Mouse (Mus musculus): ENCODE data around the gene 1600014C23Rik. TPM values are rescaled to one million over a fixed set of nuclear protein-coding genes. Genes with fewer than 3 reads are reported as not detected.

Gene 1600014C23Rik
- total RNA-seq, 2 experiments from 2014 or later, result not detected

DNA sequence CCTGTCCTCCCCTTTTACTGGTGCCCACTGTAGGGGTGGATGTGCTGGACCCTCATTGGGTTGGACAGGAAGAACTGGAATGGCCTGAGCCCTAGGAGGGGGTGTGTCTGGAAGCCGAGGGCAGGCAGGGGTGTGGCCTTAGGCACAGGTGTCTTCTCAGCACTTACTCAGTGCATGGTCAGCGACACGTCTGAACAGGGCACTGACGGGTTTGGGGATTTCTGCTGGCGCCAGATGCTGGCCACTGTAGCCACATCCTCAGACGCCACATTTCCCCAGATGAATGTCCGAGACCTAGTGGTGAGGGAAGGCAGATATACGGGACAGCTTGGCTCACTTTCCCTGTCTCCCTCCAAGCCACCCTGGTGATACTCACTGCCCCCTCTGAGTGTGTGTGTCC lies 18.4 kb upstream of the 1600014C23Rik start:
- DNase-seq, result no peak

DNA sequence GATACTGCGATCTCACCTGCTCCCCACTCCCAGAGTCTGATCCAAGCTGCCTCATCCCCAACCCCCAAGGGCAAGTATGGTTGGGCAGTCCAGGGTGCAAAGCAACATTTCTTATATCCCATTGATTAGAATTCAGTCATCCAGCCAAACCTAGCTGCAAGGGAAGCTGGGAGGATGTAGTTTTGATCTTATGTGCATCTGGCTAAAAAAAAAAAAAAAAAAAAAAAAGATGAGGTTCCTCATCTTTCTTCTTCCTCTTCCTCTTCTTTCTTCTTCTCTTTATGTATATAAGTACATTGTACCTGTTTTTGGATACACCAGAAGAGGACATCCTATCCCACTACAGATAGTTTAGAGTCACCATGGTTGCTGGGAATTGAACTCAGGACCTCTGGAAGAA lies 17.7 kb upstream of the 1600014C23Rik start:
- no peak for DNase-seq

DNA sequence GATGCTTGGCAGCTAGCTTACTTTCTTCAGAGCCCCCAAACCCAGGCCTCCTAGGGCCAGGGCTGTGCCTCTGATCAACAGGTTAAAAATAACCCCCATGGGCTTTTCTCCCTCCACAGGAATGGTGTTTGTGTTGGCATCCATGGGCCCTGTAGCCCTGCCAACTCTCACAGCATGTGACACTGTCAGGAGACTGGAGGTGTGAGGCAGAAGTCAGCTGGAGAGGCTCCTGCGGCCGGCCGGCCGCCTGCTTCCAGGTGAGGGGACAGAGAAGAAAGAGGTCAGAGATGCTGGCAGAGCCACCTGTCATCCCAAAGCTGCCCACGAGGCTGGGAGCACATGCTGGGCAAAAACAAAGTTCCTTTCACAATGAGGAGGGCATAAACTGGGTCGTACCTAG lies 15.5 kb upstream of the 1600014C23Rik start:
- no peak for DNase-seq

DNA sequence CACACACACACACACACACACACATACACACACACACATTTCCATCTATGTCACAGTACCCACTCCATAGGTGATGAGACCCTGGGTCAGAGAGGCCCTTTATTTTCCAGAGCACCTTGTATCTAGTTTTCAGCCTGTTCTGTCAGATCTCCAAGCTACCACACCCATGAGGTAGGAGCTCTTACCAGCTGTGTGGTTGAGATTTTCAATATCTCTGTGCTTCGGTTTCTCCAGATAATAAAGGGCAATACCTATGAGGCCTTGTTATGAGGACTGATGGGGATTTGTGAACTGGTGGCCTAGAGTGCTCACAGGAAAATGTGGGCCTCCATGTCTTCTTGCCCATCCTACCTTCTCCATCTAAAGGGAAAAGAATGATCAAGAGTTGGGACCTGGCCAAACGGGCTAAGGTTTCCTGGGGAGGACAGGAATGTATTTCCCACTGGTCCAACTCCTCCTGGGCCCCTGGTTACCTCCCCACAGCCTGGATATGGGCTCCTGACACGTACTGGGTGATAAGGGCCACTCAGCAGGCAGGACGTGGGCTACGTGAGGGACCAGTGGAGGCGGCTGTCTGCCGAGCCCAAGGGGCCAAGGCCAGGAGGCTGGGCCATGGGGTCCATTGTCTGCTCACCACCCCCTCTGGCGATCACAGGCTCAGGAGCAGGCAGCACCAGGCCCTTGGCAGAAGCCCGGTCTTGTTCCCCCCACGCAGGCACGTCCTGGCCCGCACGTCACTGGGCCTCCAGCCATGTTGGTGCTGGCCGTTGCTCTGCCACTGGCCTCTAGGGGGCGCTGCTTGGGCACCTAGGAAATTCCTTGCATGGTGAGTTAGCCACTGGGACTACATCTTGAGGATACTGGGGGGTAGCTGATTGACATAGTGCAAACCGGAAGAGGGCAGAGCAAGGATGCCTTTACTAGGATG lies 14.5 kb upstream of the 1600014C23Rik start:
- peak; percentile 61 to 69 for DNase-seq

DNA sequence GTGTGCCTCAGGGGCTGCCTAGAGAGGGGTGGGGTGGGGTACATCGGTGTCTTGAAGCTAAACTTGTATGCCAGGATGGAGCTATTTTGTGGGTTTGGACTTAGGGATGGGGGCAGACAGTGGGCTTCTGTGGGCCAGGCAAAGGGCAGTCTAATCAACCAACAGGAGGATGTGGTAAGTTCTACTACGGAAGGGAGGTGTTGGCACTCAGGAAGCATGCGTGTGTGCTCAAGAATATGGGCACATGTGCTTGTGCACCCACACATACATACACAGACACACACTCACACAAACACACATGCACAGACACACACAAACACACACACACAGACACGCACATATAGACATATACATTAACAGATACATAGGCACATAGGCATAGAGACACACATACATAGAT lies 13.6 kb upstream of the 1600014C23Rik start:
- no peak for DNase-seq

DNA sequence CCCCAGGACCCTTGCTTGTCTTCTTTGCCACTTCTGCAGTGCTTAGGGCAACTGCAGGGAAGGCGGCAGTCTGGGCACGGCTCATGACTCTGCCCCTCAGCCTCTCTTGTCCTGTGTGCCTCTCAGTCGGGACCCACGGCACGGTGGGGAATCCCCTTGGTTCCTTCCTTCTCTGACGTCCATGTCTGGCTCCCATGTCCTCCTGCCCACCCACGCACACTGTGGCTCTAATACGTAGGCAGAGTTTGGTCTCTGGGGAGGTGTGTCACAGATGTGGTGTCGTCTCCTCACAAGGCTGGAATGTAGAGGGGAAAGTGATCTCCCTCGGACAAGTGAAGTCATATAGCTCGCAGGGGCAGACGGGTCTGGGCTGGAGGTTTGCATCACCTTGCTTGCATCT lies 13.1 kb upstream of the 1600014C23Rik start:
- no peak for DNase-seq

DNA sequence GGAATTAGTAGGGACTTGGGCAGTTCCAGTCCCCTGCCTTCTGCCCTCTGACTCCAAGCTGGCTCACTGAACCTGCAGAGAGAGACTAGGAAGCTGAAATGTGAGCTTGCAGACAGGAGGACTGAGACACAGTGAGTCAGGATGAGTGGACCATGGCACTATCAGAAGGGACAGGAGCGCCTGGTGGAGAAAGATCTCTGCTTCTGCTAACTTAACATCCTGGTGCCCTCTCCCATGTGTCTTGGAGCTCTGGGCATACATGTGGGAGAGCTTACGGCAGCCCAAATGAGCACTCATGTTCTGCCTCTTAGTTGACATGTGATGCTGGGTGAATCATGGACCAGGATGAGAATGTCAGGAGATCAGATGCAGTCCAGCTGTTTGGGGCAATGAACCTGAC lies 12.0 kb upstream of the 1600014C23Rik start:
- no peak for DNase-seq

DNA sequence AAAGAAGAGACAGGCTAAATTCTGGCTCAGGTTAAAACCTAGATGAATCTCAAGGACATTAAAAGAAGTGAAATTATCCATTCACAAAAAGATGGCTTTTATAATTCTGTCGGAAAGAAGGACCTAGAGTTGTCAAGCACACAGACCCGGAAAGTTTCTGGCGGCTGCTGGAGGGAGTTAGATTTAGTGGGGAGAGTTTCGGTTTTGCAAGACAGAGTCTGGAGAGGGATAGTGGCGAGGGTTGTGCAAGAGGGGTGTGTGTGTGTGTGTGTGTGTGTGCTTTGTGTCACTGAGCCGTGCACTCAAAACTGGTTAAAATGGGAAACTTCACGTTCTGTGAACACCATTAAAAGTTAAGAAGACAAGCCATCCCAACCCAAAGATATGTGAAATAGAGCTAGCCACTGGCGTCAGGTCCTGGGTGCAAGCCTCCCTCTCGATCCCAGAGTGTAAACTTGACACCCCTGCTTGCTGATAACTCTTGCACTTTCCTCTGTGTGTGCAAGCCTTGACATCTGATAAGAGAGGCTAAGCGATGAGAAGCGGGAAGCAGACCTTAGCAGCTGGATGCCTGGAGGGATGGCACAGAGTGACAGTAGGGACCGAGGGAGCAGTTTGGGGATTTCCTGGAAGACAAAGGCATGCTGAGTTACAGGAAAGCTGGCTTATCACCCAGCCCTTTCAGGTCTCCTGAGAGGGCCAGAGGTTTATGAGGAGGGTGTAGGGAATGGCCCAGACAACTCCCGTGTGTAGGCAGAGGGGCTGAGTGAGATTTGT lies 8.9 kb upstream of the 1600014C23Rik start:
- DNase-seq, result no peak

DNA sequence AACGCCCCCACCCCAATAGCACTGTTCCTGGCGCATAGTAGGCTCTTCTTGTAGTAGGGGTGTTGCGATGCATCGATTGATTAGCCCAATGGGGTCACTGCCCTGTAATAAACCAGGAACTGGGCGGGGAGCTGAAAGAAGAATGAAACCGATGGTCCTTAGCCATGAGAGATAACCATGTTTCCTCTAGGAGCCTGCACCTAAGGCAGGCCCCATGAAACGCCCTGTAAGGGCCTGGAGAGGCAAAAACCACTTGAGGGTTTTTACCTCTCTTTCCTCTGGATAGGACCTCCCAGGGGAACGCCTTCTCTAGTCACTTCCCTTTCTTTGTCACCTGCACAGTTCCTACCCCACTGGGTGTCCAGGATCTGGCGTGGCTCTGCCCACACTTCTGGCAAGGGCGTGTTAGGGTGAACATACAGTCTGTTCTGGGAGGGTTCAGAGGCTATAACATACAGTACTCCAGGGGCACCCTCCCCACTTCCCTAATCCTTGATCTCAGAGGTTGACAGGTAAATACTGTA lies 3.5 kb upstream of the 1600014C23Rik start:
- DNase-seq, result no peak

DNA sequence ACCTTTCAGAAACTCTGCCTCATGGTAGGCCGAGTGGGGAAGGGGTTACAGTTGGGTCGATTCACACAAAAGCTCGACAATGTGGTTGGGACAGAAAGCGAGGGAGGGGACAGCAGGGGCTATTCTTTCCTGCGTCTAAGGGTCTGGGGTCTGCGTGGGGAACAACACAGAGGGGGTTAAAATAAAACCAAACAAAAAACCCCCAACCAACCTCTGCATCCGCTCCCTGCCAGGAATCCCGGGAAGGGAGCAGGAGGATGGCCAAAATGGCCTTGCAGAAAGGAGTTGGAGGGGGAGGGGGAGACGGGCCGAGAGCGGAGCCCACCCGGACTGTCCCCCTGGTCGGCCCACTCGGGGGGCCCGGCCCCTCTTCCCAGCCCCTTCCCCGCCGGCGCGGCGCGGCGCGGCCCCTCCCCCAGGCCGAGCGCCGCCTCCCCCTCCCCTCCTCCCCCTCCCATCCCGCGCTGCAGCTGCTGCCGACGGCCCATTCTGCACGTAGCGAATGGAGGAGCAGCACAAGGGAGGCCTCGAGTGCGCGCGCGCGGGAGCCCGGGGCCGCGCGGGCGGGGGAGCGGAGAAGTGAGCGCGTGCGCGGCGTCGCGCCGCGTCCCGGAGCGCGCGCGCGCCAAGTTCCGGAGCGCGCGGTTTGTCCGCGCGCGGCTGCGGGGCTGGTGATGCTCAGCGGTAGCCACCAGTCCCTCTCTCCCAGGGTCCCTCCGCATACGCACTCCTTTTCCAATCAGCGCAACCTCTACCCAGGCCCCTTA lies 2.9 kb upstream of the 1600014C23Rik start:
- peak; percentile 88 to 89 for DNase-seq

DNA sequence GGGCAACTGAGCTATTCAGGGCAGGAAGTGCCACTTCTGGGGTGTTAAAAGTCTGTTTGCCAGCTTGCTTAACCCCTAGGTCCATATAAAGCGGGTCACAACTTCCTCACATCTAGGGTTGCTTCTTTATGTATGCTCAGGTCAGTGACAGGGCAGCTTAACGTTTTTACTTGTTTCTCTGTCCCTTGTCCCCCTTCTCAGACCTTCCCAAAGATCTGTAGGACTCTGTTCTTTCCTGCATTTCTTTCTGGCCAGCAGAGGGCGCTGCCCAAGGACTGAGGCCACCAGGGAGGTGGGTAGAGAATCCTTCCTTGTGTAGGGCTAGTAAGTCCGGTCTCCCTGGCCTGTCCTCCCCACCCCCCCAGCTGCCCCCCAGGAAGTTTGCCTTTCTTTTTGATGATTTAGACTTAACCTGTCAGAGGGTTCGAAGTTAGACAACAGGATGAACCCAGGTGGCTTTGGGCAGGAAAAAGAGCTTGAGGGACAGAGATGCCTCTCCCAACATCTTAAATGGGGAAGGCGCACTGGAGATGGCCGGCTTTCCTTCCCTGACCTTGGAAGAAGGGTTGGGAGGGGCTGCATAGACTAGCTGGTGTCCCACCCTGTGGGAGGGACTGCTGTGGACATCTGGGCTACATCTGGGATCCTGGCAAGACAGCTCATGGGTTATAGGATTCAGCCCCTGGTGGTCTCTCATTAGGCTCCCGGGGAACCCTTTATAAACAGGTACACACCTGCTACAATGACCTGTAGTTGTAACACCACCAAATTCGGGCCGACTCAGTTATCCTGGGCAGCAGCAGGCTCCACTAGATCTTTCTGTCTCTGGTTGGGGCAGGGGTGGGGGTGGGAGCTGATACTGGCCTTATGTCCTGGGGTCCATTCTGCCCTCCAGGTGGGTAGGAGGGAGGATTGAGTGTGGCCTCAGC lies 2.0 kb upstream of the 1600014C23Rik start:
- peak; percentile 76 to 82 for DNase-seq

DNA sequence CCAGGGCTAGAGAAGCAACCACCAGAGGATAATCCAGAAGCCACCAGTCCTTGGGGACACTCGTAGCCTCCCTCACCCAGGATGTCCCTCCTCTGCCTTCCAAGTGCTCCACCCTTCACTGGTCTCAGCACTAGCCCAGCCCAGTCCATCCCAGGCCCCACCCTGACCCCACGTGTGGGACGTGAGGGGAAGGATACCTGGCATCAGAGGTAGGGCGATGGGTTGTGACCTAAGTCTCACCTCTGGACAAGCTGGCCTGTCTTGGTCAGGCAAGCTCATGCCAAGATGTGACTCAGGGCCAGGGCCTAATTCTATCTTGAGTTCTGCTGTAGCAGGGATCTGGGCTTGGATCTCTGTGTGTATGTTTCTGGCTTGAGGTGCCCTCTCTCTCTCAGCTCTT lies 1.2 kb upstream of the 1600014C23Rik start:
- no peak for DNase-seq

DNA sequence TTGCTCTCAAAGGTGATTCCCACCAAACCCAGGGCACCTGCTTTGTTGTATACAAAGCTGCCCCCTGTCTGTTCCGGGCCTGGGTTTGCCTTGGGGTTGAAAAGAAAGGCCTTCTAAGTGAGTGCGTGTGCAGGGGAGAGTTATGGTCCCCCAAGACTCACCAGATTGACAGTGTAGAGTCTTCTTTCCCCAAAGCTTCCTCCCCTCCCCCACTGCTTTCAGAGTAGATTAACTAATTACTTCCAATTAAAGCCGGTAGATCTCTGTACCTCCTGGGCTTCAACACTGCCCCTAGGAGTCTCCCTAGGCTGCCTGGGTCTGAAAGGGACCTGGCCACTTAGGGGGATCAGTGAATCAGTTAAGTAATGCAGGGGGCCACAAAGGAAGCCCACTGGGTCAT lies 689 bp upstream of the 1600014C23Rik start:
- no peak for DNase-seq

DNA sequence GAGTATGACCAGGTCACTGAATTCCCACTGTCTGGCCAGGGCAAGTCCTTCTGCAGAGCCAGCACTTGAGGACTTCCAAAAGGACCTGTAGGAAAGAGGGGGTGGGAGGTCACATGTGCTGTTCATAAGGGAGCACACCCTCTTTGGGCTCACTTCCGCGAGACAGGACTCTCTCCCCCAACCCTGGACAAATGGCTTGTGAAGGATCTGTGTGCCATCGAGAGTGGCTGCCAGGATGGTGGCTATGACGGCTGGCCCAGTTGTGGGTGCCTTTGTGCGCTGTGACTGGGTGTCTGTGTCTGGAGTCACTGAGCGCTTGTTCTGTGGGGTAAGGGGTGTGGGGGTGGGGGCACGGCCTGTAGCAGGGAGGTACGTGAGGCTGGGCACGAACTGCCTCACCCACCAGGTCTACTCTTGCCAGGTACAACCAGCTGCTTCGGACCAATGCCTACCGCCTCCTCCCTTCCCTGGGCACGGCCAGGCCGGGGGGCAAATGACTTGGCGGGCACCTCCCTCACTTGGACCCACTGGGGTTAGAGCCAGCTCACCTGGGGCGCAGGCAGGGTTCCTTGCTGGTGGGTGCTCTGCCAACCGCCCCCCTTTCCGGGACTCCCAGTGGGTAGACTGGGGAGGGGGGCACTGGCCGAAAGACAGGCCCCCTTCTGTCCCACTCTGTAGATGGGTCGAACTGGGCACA lies 458 bp downstream of the 1600014C23Rik start:
- DNase-seq, result peak; percentile 51 to 71

DNA sequence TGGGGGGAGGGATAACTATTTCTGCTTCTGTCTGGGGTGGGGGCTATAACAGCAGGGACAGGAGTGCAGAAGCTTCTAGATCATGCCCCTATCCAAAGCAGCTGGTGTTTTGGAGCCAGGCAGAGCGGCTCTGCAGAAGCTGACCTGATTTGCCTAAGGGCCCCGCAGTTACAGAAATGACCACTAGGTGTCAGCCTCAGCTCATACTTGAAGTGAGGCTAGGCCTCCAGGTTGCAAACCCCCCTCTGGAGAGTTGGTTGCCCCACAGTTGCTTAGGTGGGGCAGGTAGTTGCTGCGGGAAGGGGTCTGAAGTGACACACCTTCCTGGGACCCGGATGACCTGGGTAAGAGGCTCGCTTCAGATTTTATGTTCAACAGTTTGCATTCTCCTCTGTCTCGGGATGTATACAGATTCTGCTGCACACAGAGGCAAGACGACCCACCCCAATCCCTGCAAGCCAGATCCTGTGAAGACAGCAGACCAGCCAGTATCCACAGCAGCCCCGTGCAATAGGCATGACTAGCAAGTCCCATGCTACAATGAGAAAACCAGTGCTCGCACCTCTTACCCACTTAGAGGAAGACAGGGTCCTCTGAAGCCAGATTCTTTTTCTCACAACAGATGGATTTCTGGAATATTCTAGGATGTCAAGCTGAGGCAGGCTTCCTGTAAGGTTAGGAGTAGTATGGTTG lies 2.3 kb downstream of the 1600014C23Rik start:
- DNase-seq, result peak; percentile 82 to 87

DNA sequence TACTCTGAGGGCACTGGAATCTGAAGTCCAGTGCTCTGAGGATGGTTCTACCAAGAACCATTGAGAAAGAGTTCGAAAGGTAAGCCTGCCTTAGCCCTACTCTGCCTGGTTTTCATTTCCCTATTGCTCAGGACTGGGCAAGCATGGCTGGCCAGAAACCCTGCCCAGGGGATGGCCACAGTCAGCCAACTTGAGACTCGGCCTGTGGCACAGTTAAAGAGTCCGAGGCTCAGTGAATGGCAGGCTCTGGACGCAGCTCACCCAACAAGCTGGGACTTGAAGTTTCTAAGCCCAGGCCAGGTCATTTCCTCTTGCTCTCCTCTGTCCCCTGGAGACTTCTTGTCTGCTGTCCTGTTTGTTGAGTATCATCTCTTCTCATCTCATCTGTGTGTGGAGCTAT lies 2.9 kb downstream of the 1600014C23Rik start:
- DNase-seq, result no peak

DNA sequence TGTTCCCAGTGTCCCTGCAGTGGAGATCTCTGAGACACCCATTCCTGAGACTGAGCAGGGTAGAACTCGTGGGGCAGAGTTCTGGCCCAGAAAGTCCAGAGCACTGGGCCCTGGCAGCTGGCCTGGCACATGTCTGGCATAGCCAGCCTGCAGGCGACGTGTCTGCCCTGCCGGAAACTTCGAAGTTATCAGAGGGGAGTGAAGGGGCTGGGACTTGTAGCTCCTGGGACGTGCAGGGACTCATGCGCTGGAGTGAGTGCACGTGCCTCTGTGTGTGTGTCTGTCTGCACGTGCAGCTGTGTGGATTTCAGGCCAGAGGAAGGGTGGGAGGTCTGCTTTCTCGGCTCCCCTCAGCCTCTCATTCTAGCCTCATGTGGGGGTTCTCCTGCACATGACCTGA lies 4.3 kb downstream of the 1600014C23Rik start:
- DNase-seq, result no peak

DNA sequence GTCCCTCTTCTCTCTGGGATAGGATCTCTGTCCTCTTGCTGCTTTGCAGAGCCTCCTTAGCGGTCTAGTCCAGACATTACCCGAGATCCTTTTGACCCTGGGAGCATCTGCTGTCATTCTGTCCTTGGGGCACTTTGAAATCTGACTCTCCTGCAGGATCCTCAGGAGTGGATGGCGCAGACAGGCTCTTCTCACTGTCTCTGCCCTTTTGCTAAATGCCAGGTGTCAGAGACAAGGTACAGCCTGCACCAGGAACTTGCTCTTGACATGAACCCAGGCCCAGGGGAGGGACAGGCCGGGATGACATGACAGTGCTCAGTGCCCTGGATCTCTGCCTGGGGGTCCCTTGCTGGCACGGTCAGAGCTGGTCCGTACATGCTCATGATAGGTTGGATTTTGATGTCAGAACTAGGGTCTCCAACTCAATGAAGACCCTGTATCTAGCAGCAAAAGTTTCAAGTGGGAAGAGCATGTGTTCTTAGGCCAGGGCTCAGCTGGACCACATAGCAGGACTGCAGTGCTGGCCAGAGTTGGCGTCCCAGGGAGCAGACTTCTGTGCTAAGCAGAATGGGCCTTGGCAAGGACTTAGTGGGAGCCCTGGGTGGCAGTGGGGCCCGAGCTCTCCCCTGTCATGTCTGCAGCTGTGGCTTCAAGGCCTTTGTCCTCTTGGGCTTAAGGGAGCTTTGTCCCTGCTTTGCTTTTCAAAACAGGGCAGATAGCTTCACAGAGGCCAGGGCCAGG lies 5.5 kb downstream of the 1600014C23Rik start:
- no peak for DNase-seq

DNA sequence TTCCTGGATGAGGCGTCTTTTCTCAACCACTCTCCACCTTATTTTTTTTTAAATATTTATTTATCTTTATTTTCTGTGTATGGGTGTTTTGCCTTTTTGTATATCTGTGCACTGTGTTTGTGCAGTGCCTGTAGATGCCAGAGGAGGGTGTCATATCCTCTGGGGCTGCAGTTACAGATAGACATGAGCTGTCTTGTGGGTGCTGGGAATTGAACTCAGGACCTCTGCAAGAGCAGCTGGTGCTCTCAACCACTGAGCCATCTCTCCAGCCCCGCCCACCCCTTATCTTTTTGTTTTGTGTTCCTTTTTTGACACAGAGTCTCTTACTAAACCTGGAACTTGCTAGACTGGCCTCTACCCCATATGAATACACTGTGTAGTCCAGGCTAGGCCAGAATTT lies 6.2 kb downstream of the 1600014C23Rik start:
- no peak for DNase-seq

Data from layer of hippocampus, postnatal 36 days (tissue).